ENCODE assay signal across 12 mouse cellular contexts in the genomic region with DNA sequence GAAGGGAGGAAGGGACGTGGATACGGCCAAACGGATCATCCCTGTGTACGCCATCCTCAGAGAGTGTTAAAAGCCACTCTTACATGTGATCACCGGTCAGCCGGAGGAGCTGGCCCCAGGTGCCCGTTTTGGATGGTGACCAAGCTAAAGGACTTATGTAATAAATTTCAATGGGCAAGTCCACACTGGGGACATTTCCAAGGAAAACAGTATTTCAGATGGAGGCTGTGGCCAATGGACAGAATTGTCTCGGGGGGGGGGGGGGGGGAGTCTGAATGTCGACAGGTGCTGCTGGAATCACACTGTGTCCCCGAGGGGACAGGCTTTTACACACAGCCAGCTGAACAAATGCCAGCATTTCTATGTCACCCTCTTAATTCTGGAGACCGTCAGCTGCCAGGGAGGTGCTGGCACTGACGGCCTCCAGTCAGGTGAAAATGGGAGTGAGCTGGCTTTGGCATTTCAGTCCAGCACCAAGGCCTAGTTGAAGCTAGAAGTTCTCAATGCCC.
DNase-seq lines count a peak whose midpoint lies in the region; ATAC-seq lines count a peak whose summit lies in the region.
"Had no signal": no experiment of that assay in that cellular context is flagged by ENCODE, and none has a peak within 500 bp of the region (broad histone marks: within the 10 kb centered on the region; RNA-seq: fewer than 3 reads in every experiment).

No protein-coding gene starts in this region.

- no peaks in the 10 kb centered on the region for H3K36me3 ChIP-seq in lung, embryonic 15.5 days
- H3K36me3 ChIP-seq in hindbrain, embryonic 13.5 days, result no peaks in the 10 kb centered on the region
- H3K36me3 ChIP-seq: neural tube, embryonic 12.5 days had no signal

- no peak overlapping the region for H3K9ac ChIP-seq in lung, embryonic 15.5 days
- no peak overlapping the region for H3K9ac ChIP-seq in hindbrain, embryonic 13.5 days
- H3K9ac ChIP-seq: liver, embryonic 15.5 days; neural tube, embryonic 12.5 days had no signal

- H3K4me1 ChIP-seq in lung, embryonic 15.5 days, result peaks cover 39% of the 10 kb centered on the region
- H3K4me1 ChIP-seq in hindbrain, embryonic 13.5 days (replicated peaks), result peaks cover 26% of the 10 kb centered on the region

- peak; percentile 70 to 75 for DNase-seq in heart, adult 18-20 months
- no peak for DNase-seq in heart, postnatal 25 days (ENCODE audit: low spot score)
- DNase-seq in brain, adult 2 months (ENCODE audit: low read depth, low spot score), result peak; percentile 90
- peak; percentile 71 to 73 for DNase-seq in cerebellum, postnatal 10 days
- DNase-seq in right cerebral cortex, postnatal 4 days, result no peak
- no peak for DNase-seq in left cerebral cortex, postnatal 36 days (ENCODE audit: low spot score in 2 of 2)
- DNase-seq: layer of hippocampus, postnatal 36 days had no signal

- H3K27ac ChIP-seq in lung, embryonic 15.5 days, result peak overlapping the region; percentile 34; the same call in 1 of the 2 replicates
- H3K27ac ChIP-seq in hindbrain, embryonic 13.5 days, result no peak overlapping the region
- H3K27ac ChIP-seq: liver, embryonic 15.5 days; neural tube, embryonic 12.5 days had no signal

- H3K4me3 ChIP-seq in lung, embryonic 15.5 days, result no peak overlapping the region
- no peak overlapping the region for H3K4me3 ChIP-seq in hindbrain, embryonic 13.5 days
- H3K4me3 ChIP-seq: liver, embryonic 15.5 days; neural tube, embryonic 12.5 days had no signal

- WGBS in lung, embryonic 15.5 days, result 72% methylated on average over 12 of the region's 12 CpGs
- 76% methylated on average over 12 of the region's 12 CpGs for WGBS in hindbrain, embryonic 13.5 days

- no peaks in the 10 kb centered on the region for H3K9me3 ChIP-seq in lung, embryonic 15.5 days
- no peaks in the 10 kb centered on the region for H3K9me3 ChIP-seq in hindbrain, embryonic 13.5 days
- H3K9me3 ChIP-seq: liver, embryonic 15.5 days; neural tube, embryonic 12.5 days had no signal

- intact Hi-C loops in heart, postnatal 25 days (cut with DNase I), result no loop called here
- intact Hi-C loops in left cerebral cortex, postnatal 36 days (cut with DNase I), result no loop called here

- H3K27me3 ChIP-seq in lung, embryonic 15.5 days, result no peaks in the 10 kb centered on the region
- H3K27me3 ChIP-seq in hindbrain, embryonic 13.5 days, result peaks cover 13% of the 10 kb centered on the region
- H3K27me3 ChIP-seq: liver, embryonic 15.5 days had no signal

- no peak overlapping the region for H3K4me2 ChIP-seq in lung, embryonic 15.5 days
- no peak overlapping the region for H3K4me2 ChIP-seq in hindbrain, embryonic 13.5 days
- H3K4me2 ChIP-seq: liver, embryonic 15.5 days; neural tube, embryonic 12.5 days had no signal

- ATAC-seq in lung, embryonic 15.5 days (ENCODE audit: borderline replicate concordance, extremely low read depth, low FRiP score, low TSS enrichment), result no peak
- no peak for ATAC-seq in hindbrain, embryonic 13.5 days (ENCODE audit: low FRiP score)
- ATAC-seq: hindbrain, embryonic 16.5 days had no signal

Comparison
In these comparisons a context has a peak if more than half of its experiments do, and no peak if none do; other contexts are left out.
1. DNase-seq: peak in heart, adult 18-20 months (2 of 2), brain, adult 2 months (single experiment) and cerebellum, postnatal 10 days (2 of 2); none in heart, postnatal 25 days (single experiment), right cerebral cortex, postnatal 4 days (single experiment) and left cerebral cortex, postnatal 36 days (0 of 2).